Mouse (Mus musculus): Measurements from ENCODE around the gene Srgap1.

The Srgap1 gene

GRCm38 (mm10) chr10:121755822-121756221 lies 291.3 kb downstream of the Srgap1 start:
- no peak for DNase-seq

DNA sequence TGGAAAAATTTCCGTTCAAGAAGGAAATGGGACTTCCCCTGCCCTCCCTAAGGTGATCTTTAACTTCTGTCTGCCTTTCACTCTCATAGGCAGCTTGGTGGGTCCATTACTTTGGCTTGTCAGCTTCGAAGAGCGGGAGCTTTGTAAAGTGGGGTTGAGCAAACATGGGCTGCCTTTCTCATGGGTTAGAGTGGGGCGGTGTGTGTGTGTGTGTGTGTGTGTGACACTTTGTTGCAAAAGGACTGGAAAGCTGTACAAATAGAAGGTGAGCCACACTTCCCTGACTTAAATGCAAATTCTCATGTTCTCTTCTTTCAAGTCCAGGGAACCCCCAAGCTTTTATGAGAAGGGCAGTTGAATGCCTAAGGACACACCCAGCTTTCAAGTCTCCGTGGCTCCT lies 292.9 kb downstream of the Srgap1 start:
- DNase-seq = no peak

GRCm38 (mm10) chr10:121750175-121750574 lies 296.9 kb downstream of the Srgap1 start:
- DNase-seq = no peak

- no peak for DNase-seq
Measured at GRCm38 (mm10) chr10:121742336-121742735, 304.8 kb downstream of the Srgap1 start.

GRCm38 (mm10) chr10:121739548-121740505 lies 307.3 kb downstream of the Srgap1 start, which contains the start of gene BC048403:
BC048403 (plus strand) TSS chr10:121739937.
- DNase-seq = peak; percentile 91 to 95

- no peak for DNase-seq
Measured at GRCm38 (mm10) chr10:121737256-121737655, 309.9 kb downstream of the Srgap1 start.

DNA sequence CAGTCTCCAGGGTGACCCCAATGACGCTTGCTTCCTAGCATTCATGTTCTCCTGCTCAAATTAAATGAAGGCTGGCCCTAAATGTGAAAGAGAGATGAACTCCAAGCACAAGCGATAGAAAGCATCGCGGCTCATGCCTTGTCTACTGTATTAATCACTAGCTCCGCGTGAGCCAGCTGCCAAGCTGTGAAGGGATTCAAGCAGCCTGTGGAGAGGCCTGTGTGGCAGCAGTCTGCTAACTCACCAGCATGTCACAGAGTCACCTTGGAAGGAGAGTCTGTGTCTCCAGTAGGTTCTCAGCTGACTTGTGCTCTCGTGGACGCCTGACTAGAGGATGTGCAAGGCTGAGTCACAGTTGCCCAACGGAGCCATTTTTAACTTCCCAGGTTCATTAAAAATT lies 314.6 kb downstream of the Srgap1 start:
- no peak for DNase-seq

- no peak for DNase-seq
Measured at GRCm38 (mm10) chr10:121731048-121731725, 315.9 kb downstream of the Srgap1 start.
